Mouse (Mus musculus): ENCODE measurements at regions not wholly inside any gene's neighbourhood (a gene's known extent, or its start where the extent isn't known, plus 50 kb on each side); places are given as distances from the start of the nearest gene placed in this dataset.
A peak's percentile ranks its signal among the peaks of the same experiment; 100 is the strongest.

DNA sequence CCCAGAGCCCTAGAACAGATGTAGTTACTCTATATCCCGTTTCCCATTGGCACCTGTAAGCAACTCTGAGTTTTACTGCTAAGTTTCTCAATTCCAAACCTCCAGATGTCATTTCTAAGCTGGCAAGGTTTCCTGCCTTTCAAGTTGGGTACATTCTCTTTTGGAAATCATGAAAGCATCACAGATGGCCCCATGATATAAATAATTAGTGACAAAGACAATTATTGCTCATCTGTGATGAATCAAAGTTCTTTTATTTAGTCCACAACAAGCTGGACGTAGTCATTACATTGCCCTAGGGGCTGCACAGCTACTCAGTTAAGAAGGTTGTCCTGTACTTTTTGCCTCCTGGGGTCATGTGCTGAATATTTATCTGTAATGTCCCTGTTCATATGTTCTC, 303.2 kb upstream of the Btbd3 start:
- no peak overlapping the region for H3K27ac ChIP-seq (ENCODE audit: insufficient read depth, low read depth, low read length, poor library complexity, severe bottlenecking)
- H3K9me3 ChIP-seq (ENCODE audit: control insufficient read depth, insufficient read depth, low read depth, low read length) = no peaks in the 10 kb centered on the region
- no peaks in the 10 kb centered on the region for H3K36me3 ChIP-seq (ENCODE audit: control insufficient read depth, insufficient read depth, low read length, poor library complexity, severe bottlenecking)
- in situ Hi-C loops (cut with MboI; ENCODE audit: low sequenced_read_pairs in 2 of 2, unreplicated experiment in 2 of 2) = no loop called here
- H3K4me3 ChIP-seq (ENCODE audit: insufficient read depth in 1 of 2, low read depth in 1 of 2, low read length in 2 of 2, poor library complexity in 1 of 2, severe bottlenecking in 1 of 2) = no peak overlapping the region
- no peak overlapping the region for H3K9ac ChIP-seq (ENCODE audit: insufficient read depth, low read depth, low read length, poor library complexity, severe bottlenecking)
- no peak for DNase-seq (ENCODE audit: low read depth, low spot score)
- no peaks in the 10 kb centered on the region for H3K4me1 ChIP-seq (ENCODE audit: control insufficient read depth in 2 of 2, insufficient read depth in 2 of 2, low read length in 2 of 2, poor library complexity in 1 of 2)
- TF ChIP-seq MAFK (IDR thresholded peaks at IDR 0.05; ENCODE audit: insufficient read depth, low read depth, low read length) (no peak), CHD2 (IDR thresholded peaks at IDR 0.05; ENCODE audit: low read depth, low read length) (no peak), ZC3H11A (IDR thresholded peaks at IDR 0.05; ENCODE audit: borderline replicate concordance, low read depth, low read length) (no peak), ZNF384 (IDR thresholded peaks at IDR 0.05; ENCODE audit: low read depth, low read length) (no peak), HCFC1 (IDR thresholded peaks at IDR 0.05; ENCODE audit: borderline replicate concordance, insufficient read depth, low read length) (no peak)

DNA sequence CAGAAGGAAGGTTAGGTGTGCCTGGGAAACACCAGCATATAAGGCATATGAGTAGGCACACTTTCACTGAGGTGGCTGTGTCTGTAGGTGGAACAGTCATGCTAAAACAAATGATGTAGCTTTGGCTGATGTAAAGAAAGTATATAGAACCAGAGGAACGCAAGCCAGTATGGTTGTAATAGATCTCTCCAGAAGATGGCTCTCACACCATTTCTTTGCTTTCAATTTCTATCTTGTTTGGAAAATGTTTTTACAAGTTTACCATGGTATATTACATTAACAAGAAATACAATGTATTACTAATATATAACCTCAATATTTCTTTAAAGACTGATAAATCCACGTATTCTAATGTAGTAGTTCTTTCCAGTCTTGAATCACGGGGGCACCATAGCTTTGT, 304.4 kb upstream of the Btbd3 start:
- no peaks in the 10 kb centered on the region for H3K36me3 ChIP-seq (ENCODE audit: control insufficient read depth, insufficient read depth, low read length, poor library complexity, severe bottlenecking)
- H3K9ac ChIP-seq (ENCODE audit: insufficient read depth, low read depth, low read length, poor library complexity, severe bottlenecking) = no peak overlapping the region
- DNase-seq (ENCODE audit: low read depth, low spot score) = no peak
- in situ Hi-C loops (cut with MboI; ENCODE audit: low sequenced_read_pairs in 2 of 2, unreplicated experiment in 2 of 2) = no loop called here
- TF ChIP-seq MAFK (IDR thresholded peaks at IDR 0.05; ENCODE audit: insufficient read depth, low read depth, low read length) (no peak), ZC3H11A (IDR thresholded peaks at IDR 0.05; ENCODE audit: borderline replicate concordance, low read depth, low read length) (no peak), HCFC1 (IDR thresholded peaks at IDR 0.05; ENCODE audit: borderline replicate concordance, insufficient read depth, low read length) (no peak), CHD2 (IDR thresholded peaks at IDR 0.05; ENCODE audit: low read depth, low read length) (no peak), ZNF384 (IDR thresholded peaks at IDR 0.05; ENCODE audit: low read depth, low read length) (no peak)
- H3K9me3 ChIP-seq (ENCODE audit: control insufficient read depth, insufficient read depth, low read depth, low read length) = no peaks in the 10 kb centered on the region
- H3K27ac ChIP-seq (ENCODE audit: insufficient read depth, low read depth, low read length, poor library complexity, severe bottlenecking) = no peak overlapping the region
- no peak overlapping the region for H3K4me3 ChIP-seq (ENCODE audit: insufficient read depth in 1 of 2, low read depth in 1 of 2, low read length in 2 of 2, poor library complexity in 1 of 2, severe bottlenecking in 1 of 2)
- H3K4me1 ChIP-seq (ENCODE audit: control insufficient read depth in 2 of 2, insufficient read depth in 2 of 2, low read length in 2 of 2, poor library complexity in 1 of 2) = no peaks in the 10 kb centered on the region

GRCm38 (mm10) chr2:137950931-137951330, 305.4 kb upstream of the Btbd3 start:
- no peak for DNase-seq (ENCODE audit: low read depth, low spot score)
- Histone ChIP-seq H3K4me1 (ENCODE audit: control insufficient read depth in 2 of 2, insufficient read depth in 2 of 2, low read length in 2 of 2, poor library complexity in 1 of 2) (no peaks in the 10 kb centered on the region), H3K4me3 (ENCODE audit: insufficient read depth in 1 of 2, low read depth in 1 of 2, low read length in 2 of 2, poor library complexity in 1 of 2, severe bottlenecking in 1 of 2) (no peak overlapping the region), H3K27ac (ENCODE audit: insufficient read depth, low read depth, low read length, poor library complexity, severe bottlenecking) (no peak overlapping the region), H3K9me3 (ENCODE audit: control insufficient read depth, insufficient read depth, low read depth, low read length) (no peaks in the 10 kb centered on the region), H3K9ac (ENCODE audit: insufficient read depth, low read depth, low read length, poor library complexity, severe bottlenecking) (no peak overlapping the region), H3K36me3 (ENCODE audit: control insufficient read depth, insufficient read depth, low read length, poor library complexity, severe bottlenecking) (no peaks in the 10 kb centered on the region)
- TF ChIP-seq ZNF384 (IDR thresholded peaks at IDR 0.05; ENCODE audit: low read depth, low read length) (no peak), CHD2 (IDR thresholded peaks at IDR 0.05; ENCODE audit: low read depth, low read length) (no peak), ZC3H11A (IDR thresholded peaks at IDR 0.05; ENCODE audit: borderline replicate concordance, low read depth, low read length) (no peak), HCFC1 (IDR thresholded peaks at IDR 0.05; ENCODE audit: borderline replicate concordance, insufficient read depth, low read length) (no peak), MAFK (IDR thresholded peaks at IDR 0.05; ENCODE audit: insufficient read depth, low read depth, low read length) (no peak)
- in situ Hi-C loops (cut with MboI; ENCODE audit: low sequenced_read_pairs in 2 of 2, unreplicated experiment in 2 of 2) = no loop called here

DNA sequence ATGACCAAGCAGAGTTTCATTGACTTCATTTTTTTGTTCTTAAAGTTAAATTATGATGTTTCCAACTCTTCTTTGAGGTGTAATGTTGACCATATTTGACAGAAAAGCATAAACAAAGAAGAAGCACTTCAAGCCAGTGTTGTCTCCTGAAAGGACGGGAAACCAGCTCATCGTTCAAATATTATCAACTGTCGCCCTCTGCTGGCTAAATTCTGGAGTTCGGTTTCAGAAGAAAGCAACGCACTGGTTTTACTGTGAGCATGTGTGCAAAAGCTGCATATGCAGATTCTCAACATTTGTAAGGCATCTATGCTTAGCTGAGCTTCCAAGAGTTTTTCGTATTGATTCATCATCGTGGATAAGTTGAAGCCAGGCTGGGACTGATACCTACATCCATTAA, 313.6 kb upstream of the Btbd3 start:
- H3K27ac ChIP-seq (ENCODE audit: insufficient read depth, low read depth, low read length, poor library complexity, severe bottlenecking) = no peak overlapping the region
- TF ChIP-seq ZC3H11A (IDR thresholded peaks at IDR 0.05; ENCODE audit: borderline replicate concordance, low read depth, low read length) = peak; percentile 74; the same call in 1 of the 2 replicates
- no peak for TF ChIP-seq CHD2 (IDR thresholded peaks at IDR 0.05; ENCODE audit: low read depth, low read length)
- TF ChIP-seq ZNF384 (IDR thresholded peaks at IDR 0.05; ENCODE audit: low read depth, low read length) = no peak
- no peak for TF ChIP-seq MAFK (IDR thresholded peaks at IDR 0.05; ENCODE audit: insufficient read depth, low read depth, low read length)
- no peak overlapping the region for H3K4me3 ChIP-seq (ENCODE audit: insufficient read depth in 1 of 2, low read depth in 1 of 2, low read length in 2 of 2, poor library complexity in 1 of 2, severe bottlenecking in 1 of 2)
- peaks cover 0 to 2% of the 10 kb centered on the region in 2 experiments; a peak in 1 of 4 replicates for H3K4me1 ChIP-seq (ENCODE audit: control insufficient read depth in 2 of 2, insufficient read depth in 2 of 2, low read length in 2 of 2, poor library complexity in 1 of 2)
- no peaks in the 10 kb centered on the region for H3K36me3 ChIP-seq (ENCODE audit: control insufficient read depth, insufficient read depth, low read length, poor library complexity, severe bottlenecking)
- no peak overlapping the region for H3K9ac ChIP-seq (ENCODE audit: insufficient read depth, low read depth, low read length, poor library complexity, severe bottlenecking)
- no peaks in the 10 kb centered on the region for H3K9me3 ChIP-seq (ENCODE audit: control insufficient read depth, insufficient read depth, low read depth, low read length)
- DNase-seq (ENCODE audit: low read depth, low spot score) = peak; percentile 69
- in situ Hi-C loops (cut with MboI; ENCODE audit: low sequenced_read_pairs in 2 of 2, unreplicated experiment in 2 of 2) = loop anchor here in 1 of 2 experiments (25.0 kb wide), 1 partner anchor 830 kb away; the partner anchor contains the start of gene Jag1

- Histone ChIP-seq H3K4me3 (ENCODE audit: insufficient read depth in 1 of 2, low read depth in 1 of 2, low read length in 2 of 2, poor library complexity in 1 of 2, severe bottlenecking in 1 of 2) (no peak overlapping the region), H3K36me3 (ENCODE audit: control insufficient read depth, insufficient read depth, low read length, poor library complexity, severe bottlenecking) (no peaks in the 10 kb centered on the region), H3K27ac (ENCODE audit: insufficient read depth, low read depth, low read length, poor library complexity, severe bottlenecking) (no peak overlapping the region), H3K9me3 (ENCODE audit: control insufficient read depth, insufficient read depth, low read depth, low read length) (no peaks in the 10 kb centered on the region), H3K9ac (ENCODE audit: insufficient read depth, low read depth, low read length, poor library complexity, severe bottlenecking) (no peak overlapping the region), H3K4me1 (ENCODE audit: control insufficient read depth in 2 of 2, insufficient read depth in 2 of 2, low read length in 2 of 2, poor library complexity in 1 of 2) (peaks cover 0 to 2% of the 10 kb centered on the region in 2 experiments; a peak in 1 of 4 replicates)
- in situ Hi-C loops (cut with MboI; ENCODE audit: low sequenced_read_pairs in 2 of 2, unreplicated experiment in 2 of 2) = loop anchor here in 1 of 2 experiments (25.0 kb wide), 1 partner anchor 827 kb away; the partner anchor contains the start of gene Jag1
- no peak for DNase-seq (ENCODE audit: low read depth, low spot score)
- TF ChIP-seq MAFK (IDR thresholded peaks at IDR 0.05; ENCODE audit: insufficient read depth, low read depth, low read length) (no peak), ZC3H11A (IDR thresholded peaks at IDR 0.05; ENCODE audit: borderline replicate concordance, low read depth, low read length) (no peak), ZNF384 (IDR thresholded peaks at IDR 0.05; ENCODE audit: low read depth, low read length) (no peak), HCFC1 (IDR thresholded peaks at IDR 0.05; ENCODE audit: borderline replicate concordance, insufficient read depth, low read length) (no peak), CHD2 (IDR thresholded peaks at IDR 0.05; ENCODE audit: low read depth, low read length) (no peak)
Measured at GRCm38 (mm10) chr2:137939591-137939990, 316.8 kb upstream of the Btbd3 start.

All from ES-E14 (cell line).